Mouse (Mus musculus): ENCODE measurements around the gene Tnnc2. TPM values are rescaled to one million over a fixed set of nuclear protein-coding genes. Genes with fewer than 3 reads are reported as not detected.

The Tnnc2 gene
- 1 to 10 TPM in 1 of 2 experiments, under 1 TPM in 1; 0.70 to 1.4 TPM for total RNA-seq (2023)

DNA sequence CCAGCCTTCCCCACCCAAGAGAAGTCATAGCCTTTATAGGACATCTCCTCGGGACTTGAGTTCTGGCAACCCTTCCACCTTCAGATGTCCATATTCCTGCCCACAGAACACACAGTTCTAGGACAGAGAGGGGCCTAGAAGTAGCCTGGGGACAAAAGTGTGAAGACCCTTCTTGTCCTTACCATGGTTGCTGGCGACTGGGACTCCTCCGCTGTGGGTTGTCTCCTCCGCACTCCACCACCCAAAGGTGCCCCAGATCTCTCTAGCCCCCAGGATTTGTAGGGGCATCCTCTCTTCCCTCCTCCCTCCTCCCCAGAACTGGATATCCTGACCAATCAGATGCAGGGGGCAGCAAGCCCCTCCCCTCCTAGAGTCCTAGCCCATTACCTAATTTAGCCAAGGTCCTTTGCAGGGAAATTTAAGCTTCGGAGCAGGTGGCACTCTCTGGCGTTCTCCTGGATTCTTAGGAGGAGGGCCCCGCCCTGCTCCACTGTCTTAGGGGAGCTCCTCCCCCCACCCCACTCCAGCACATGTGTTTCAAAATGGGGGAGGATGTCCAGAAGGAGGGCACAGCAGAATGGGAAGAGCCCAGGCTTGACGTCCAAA lies at the start of gene Tnnc2:
Gene Tnnc2, minus strand, starts transcription at position 487 of the 606 bp plus-strand sequence.

GRCm38 (mm10) chr2:164828437-164828836 lies 48.7 kb upstream of the Tnnc2 start, which contains the start of gene Spata25:
Spata25 (minus strand) TSS chr2:164828537.

DNA sequence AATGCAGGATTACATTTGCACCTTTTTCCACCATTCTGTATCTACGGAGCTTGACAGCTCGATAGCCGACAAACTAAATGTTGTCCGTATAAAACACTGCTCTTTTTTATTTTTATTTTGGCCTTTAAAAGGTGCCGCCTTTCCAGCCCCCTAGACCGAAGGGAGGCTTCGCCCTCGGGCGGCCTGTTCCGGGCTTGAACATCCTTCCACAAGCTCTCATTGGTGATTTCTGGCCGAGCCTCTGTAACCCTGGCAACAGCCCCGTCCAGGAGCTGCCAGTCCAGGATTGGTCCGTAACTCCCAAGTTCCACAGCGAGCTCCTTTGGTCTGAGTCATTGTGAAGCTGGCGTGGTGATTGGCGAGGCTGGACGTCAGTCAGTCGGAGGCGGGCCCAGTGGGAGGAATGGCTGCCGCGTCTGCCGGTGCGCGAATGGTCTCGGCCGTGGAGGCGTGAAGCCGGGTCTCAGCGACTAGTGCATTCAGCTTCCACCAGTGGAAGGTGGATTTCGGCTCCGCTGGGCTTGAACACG lies 42.9 kb upstream of the Tnnc2 start, which contains the start of gene Zswim1:
Gene Zswim1, plus strand, starts transcription at position 51 of the 530 bp plus-strand sequence.

DNA sequence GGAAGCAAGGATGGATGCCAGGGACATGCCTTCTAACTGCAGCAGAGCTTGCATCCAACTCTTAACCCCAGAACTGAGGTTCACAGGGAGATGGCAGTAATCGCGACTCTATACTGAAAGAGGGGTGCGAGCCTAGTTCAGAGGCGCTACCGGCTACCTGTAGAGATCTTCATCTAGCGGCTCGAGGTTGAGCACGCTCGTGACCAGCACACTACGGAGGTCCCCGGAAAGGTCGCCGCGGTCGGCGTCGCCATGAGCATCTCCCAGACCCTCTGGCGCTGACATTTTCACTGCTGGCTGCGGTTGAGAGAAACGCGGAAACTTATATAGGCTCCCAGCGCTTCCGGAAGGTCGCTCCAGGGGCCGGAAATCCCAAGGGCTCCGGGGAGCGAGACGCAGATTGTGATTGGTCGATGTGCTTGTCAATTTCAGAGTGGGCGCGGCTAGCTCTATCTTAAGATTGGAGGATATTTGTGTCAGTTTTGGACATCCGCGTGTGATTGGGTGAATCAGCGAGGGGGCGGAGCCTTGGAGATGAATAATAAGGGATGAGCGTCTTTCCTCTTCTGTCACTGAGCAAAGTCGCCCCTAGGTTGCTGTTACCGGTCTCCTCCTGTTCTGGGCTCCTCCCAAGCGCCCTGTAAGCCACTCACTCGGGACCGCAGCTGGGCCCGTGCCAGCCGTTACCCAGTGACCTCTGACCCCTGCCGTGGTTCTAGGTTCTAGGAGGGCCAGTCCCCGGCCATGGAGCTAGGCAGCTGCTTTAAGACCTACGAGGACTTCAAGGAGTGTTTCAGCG lies 25.0 kb upstream of the Tnnc2 start, which contains the start of the genes Acot8 and Zswim3:
Gene Acot8, minus strand, starts transcription at position 350 of the 799 bp plus-strand sequence.
Gene Zswim3, plus strand, starts transcription at position 566 of the 799 bp plus-strand sequence.

GRCm38 (mm10) chr2:164785481-164786387 lies 6.0 kb upstream of the Tnnc2 start, which contains the start of gene Snx21:
Snx21 (plus strand) TSS chr2:164785823.

GRCm38 (mm10) chr2:164769258-164770037 lies 10.3 kb downstream of the Tnnc2 start, which contains the start of gene Ube2c:
Ube2c (plus strand) TSS chr2:164769898.

GRCm38 (mm10) chr2:164745843-164746479 lies 33.8 kb downstream of the Tnnc2 start, which contains the start of the genes Wfdc3 and Dnttip1:
Wfdc3 (minus strand) TSS chr2:164745931.
Dnttip1 (plus strand) TSS chr2:164745983.

Other genes with a start within 250 kb of the Tnnc2 start
- gene Wfdc2, start 217.6 kb downstream of the Tnnc2 start, total RNA-seq (2023), result not detected
- not detected for gene Spint3, start 206.5 kb downstream of the Tnnc2 start, total RNA-seq (2023)
- not detected for gene Wfdc6a, start 194.5 kb downstream of the Tnnc2 start, total RNA-seq (2023)
- gene Eppin, start 186.4 kb downstream of the Tnnc2 start, total RNA-seq (2023), result not detected
- not detected for gene Wfdc6b, start 166.4 kb downstream of the Tnnc2 start, total RNA-seq (2023)
- not detected for gene Wfdc8, start 166.3 kb downstream of the Tnnc2 start, total RNA-seq (2023)
- gene Wfdc16, start 141.2 kb downstream of the Tnnc2 start, total RNA-seq (2023), result not detected
- 10 to 100 TPM; 13.6 to 15.0 TPM for gene Wfdc10, start 123.9 kb downstream of the Tnnc2 start, total RNA-seq (2023)
- not detected for gene Wfdc9, start 123.4 kb downstream of the Tnnc2 start, total RNA-seq (2023)
- gene Wfdc11, start 105.9 kb downstream of the Tnnc2 start, total RNA-seq (2023), result not detected
- not detected for gene Wfdc13, start 94.9 kb downstream of the Tnnc2 start, total RNA-seq (2023)
- gene Spint4, start 81.5 kb downstream of the Tnnc2 start, total RNA-seq (2023), result not detected
- gene Spint5, start 64.7 kb downstream of the Tnnc2 start, total RNA-seq (2023), result not detected
- gene Wfdc3, start 34.0 kb downstream of the Tnnc2 start, total RNA-seq (2023), result under 1 TPM in 1 of 2 experiments, not detected in 1; 0.22 TPM
- gene Dnttip1, start 34.0 kb downstream of the Tnnc2 start, total RNA-seq (2023), result 10 to 100 TPM; 28.8 to 32.0 TPM
- 100 to 1,000 TPM; 118 to 133 TPM for gene Ube2c, start 10.1 kb downstream of the Tnnc2 start, total RNA-seq (2023)
- gene Snx21, start 5.9 kb upstream of the Tnnc2 start, total RNA-seq (2023), result 1 to 10 TPM; 3.3 to 3.8 TPM
- 10 to 100 TPM; 41.6 to 50.0 TPM for gene Acot8, start 24.9 kb upstream of the Tnnc2 start, total RNA-seq (2023)
- gene Zswim3, start 25.1 kb upstream of the Tnnc2 start, total RNA-seq (2023), result 1 to 10 TPM; 3.4 to 4.4 TPM
- 1 to 10 TPM; 3.4 to 3.6 TPM for gene Zswim1, start 42.7 kb upstream of the Tnnc2 start, total RNA-seq (2023)
- not detected for gene Spata25, start 48.6 kb upstream of the Tnnc2 start, total RNA-seq (2023)
- 100 to 1,000 TPM; 182 to 209 TPM for gene Ctsa, start 52.9 kb upstream of the Tnnc2 start, total RNA-seq (2023)
- 1 to 10 TPM; 1.7 to 2.3 TPM for gene Neurl2, start 53.5 kb upstream of the Tnnc2 start, total RNA-seq (2023)
- gene Pltp, start 77.7 kb upstream of the Tnnc2 start, total RNA-seq (2023), result 1 to 10 TPM; 8.9 to 9.6 TPM
- gene Pcif1, start 99.3 kb upstream of the Tnnc2 start, total RNA-seq (2023), result 10 to 100 TPM; 51.1 to 56.8 TPM
- gene Zfp335, start 131.8 kb upstream of the Tnnc2 start, total RNA-seq (2023), result 10 to 100 TPM; 28.2 to 29.1 TPM
- 1,000 to 10,000 TPM; 1,731 to 1,759 TPM for gene Mmp9, start 160.8 kb upstream of the Tnnc2 start, total RNA-seq (2023)
- gene Slc12a5, start 180.8 kb upstream of the Tnnc2 start, total RNA-seq (2023), result 1 to 10 TPM; 4.2 to 6.0 TPM

Data from neutrophil, adult 83 days (primary cell).